Mouse (Mus musculus) midbrain, embryonic 12.5 days (tissue): ENCODE data around the gene Fkbp2. TPM values are rescaled to one million over a fixed set of nuclear protein-coding genes. Genes with fewer than 3 reads are reported as not detected.

ENCODE experiments used
- ATAC-seq: fragments of 200-750 bp; cut with Nextera tagmentation; 2 replicates; pipeline ENCODE4 v1.8.0; 2017; ENCODE audit warnings: low read depth, moderate TSS enrichment, moderate library complexity; ENCODE audit not compliant: low FRiP score
- H3K27ac ChIP-seq: fragments of 300-500 bp; sonication (generic); replicated peaks from 2 replicates; pipeline ENCODE4 v1.5.1; 2016; ENCODE audit warnings: mild to moderate bottlenecking
- H3K27me3 ChIP-seq: fragments of 300-500 bp; sonication (generic); 2 replicates; pipeline ENCODE4 v1.6.1; 2016; ENCODE audit warnings: mild to moderate bottlenecking
- H3K36me3 ChIP-seq: fragments of 300-500 bp; sonication (generic); 2 replicates; pipeline ENCODE4 v1.6.1; 2016
- H3K4me1 ChIP-seq: fragments of 300-500 bp; sonication (generic); 2 replicates; pipeline ENCODE4 v1.6.1; 2016
- H3K4me2 ChIP-seq: fragments of 300-500 bp; sonication (generic); replicated peaks from 2 replicates; pipeline ENCODE4 v1.6.1; 2016; ENCODE audit warnings: mild to moderate bottlenecking, moderate library complexity
- H3K4me3 ChIP-seq: fragments of 300-500 bp; sonication (generic); 2 replicates; pipeline ENCODE4 v1.5.1; 2016; ENCODE audit warnings: mild to moderate bottlenecking
- H3K9ac ChIP-seq: fragments of 300-500 bp; sonication (generic); replicated peaks from 2 replicates; pipeline ENCODE4 v1.6.1; 2016; ENCODE audit warnings: mild to moderate bottlenecking, moderate library complexity
- H3K9me3 ChIP-seq: fragments of 300-500 bp; sonication (generic); 2 replicates; pipeline ENCODE4 v1.6.1; 2016; ENCODE audit warnings: mild to moderate bottlenecking
- WGBS: fragments of 180-500 bp; shearing (Covaris S2); methylation state at CpG from one replicate; pipeline ENCODE4 v1.1.7; 2016; 5-methylcytosine and 5-hydroxymethylcytosine counted together
- polyA plus RNA-seq: library from polyadenylated mRNA; unstranded; fragments of >200 nt; fragmentation: Nextera tagmentation; extraction: Ambion mirVana; gene quantifications from 2 replicates; pipeline ENCODE4 v1.2.1, GENCODE M21; 2016

The Fkbp2 gene
- polyA plus RNA-seq, 1 experiment from 2014 or later = 83.9 TPM

DNA sequence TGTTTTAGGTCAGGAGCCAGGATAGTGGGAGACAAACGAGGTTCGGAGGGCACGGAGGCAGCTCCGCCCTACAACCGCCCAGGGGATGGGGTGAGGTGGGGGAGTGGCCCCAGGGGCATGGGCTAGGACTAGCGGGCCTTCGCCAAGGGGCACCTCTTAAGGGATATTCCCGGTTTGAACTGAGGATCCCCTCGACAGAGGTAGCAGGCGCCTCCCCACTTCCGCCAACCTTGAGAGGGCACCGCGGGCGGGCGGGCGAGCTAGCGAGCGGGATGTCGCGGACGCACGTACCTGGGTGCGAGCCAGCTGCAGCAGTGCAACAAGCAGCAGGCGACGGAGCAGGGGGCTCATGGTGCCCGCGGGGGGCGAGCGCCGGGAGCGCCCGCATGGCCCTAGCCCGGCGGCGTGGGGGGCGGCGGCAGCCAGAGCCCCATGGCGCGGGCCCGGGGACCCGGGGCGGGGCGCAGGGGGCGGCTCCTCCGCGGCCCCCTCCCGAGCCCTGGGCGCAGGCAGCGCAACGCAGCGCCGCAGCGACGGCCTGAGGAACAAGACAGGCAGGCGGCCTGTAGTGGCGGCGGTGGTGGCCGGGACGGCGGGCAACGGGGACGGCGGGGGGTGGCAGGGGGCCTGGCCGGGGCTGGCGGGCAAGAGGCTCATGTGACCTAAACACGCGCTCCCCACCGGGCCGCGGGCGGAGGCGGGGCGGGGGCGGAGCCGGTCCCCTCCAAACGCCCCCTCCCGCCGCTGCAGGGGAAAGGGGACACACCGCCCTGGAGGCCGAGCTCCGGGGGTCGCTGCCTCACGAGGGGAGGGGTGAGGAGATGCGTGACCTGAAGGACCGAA is 7.0 kb upstream of the Fkbp2 start, which contains the start of gene Vegfb:
TSS of gene Vegfb (minus strand) at position 591 of the 843 bp plus-strand sequence.
- peaks cover 28% of the 10 kb centered on the region for H3K36me3 ChIP-seq
- under 1% methylated on average over 80 of the region's 85 CpGs for WGBS
- peak within 1 kb of the TSS; percentile 96 for H3K9ac ChIP-seq
- peak within 1 kb of the TSS; percentile 89 for H3K4me3 ChIP-seq
- H3K27ac ChIP-seq = peak within 1 kb of the TSS; percentile 77
- peak; percentile 63 for ATAC-seq
- H3K9me3 ChIP-seq = no peaks in the 10 kb centered on the region
- H3K27me3 ChIP-seq = no peaks in the 10 kb centered on the region
- H3K4me2 ChIP-seq = peak within 1 kb of the TSS; percentile 98
- peaks cover 31% of the 10 kb centered on the region for H3K4me1 ChIP-seq

DNA sequence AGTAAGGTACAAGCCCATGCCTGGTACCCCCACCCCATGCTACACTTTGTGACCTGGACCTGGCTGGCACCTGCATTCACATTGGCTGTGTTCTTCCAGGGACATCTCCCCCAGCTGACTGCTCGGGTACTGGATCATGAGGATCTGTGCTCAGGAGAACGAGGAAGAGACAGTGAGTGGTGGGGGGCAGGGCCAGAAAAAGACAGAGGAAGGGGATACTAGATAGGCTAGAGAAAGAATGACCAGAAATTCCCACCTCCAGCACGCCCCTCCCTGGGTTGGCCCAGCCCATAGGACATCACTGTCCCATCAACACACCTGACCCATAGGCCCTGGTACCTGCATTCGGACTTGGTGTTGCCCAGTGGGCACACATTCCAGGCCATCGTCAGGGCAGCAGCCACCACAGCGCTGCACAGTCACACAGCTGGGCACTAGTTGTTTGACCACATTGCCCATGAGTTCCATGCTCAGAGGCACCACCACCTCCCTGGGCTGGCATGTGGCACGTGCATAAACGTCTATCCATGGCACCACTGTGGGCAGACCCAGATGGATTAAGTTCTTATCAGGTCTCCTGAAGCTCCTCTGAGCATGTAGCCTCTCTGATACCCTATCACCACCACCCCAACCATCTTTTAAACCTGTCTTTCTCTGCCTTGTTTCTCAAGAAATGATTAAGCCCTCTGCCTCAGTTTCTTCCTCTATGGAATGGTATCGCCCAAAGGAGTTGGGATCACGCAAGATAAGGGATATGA is 5.8 kb upstream of the Fkbp2 start:
- H3K9me3 ChIP-seq = no peaks in the 10 kb centered on the region
- no peak overlapping the region for H3K27ac ChIP-seq
- no peak for ATAC-seq
- peak overlapping the region; percentile 89 for H3K4me3 ChIP-seq
- peak overlapping the region; percentile 96; the same call in 1 of the 2 replicates for H3K9ac ChIP-seq
- 78% methylated on average over 10 of the region's 10 CpGs for WGBS
- peaks cover 25% of the 10 kb centered on the region for H3K4me1 ChIP-seq
- H3K4me2 ChIP-seq = peak overlapping the region; percentile 98
- H3K36me3 ChIP-seq = peaks cover 30% of the 10 kb centered on the region
- H3K27me3 ChIP-seq = no peaks in the 10 kb centered on the region

DNA sequence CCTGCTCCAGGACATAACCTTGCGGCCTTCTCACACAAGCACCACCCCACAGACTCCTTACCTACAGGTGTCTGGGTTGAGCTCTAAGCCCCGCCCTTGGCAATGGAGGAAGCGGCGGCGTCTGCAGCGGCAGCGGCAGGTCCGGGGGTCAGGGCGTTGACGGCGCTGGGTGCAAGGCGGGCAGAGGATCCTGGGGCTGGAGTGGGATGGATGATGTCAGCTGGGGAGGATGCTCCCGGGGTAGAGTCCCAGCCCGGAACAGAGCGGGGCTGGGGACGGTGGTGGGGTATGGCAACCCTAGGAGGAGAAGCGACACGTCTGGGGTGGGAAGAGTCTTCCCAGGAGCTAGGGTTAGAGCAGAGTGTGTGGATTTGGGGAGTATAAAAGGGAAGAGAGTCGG is 5.0 kb upstream of the Fkbp2 start:
- WGBS = 86% methylated on average over 19 of the region's 19 CpGs
- Histone ChIP-seq H3K9me3 (no peaks in the 10 kb centered on the region), H3K27ac (no peak overlapping the region), H3K27me3 (no peaks in the 10 kb centered on the region), H3K4me1 (peaks cover 30% of the 10 kb centered on the region), H3K9ac (no peak overlapping the region), H3K4me3 (no peak overlapping the region), H3K36me3 (peaks cover 30% of the 10 kb centered on the region), H3K4me2 (no peak overlapping the region)
- ATAC-seq = no peak

GRCm38 (mm10) chr19:6983621-6984020 is 3.3 kb upstream of the Fkbp2 start:
- peaks cover 28% of the 10 kb centered on the region for H3K36me3 ChIP-seq
- WGBS = 66% methylated on average over 5 of the region's 5 CpGs
- no peak for ATAC-seq
- no peak overlapping the region for H3K9ac ChIP-seq
- no peak overlapping the region for H3K27ac ChIP-seq
- no peak overlapping the region for H3K4me3 ChIP-seq
- no peaks in the 10 kb centered on the region for H3K27me3 ChIP-seq
- peaks cover 39% of the 10 kb centered on the region for H3K4me1 ChIP-seq
- H3K9me3 ChIP-seq = no peaks in the 10 kb centered on the region
- no peak overlapping the region for H3K4me2 ChIP-seq

DNA sequence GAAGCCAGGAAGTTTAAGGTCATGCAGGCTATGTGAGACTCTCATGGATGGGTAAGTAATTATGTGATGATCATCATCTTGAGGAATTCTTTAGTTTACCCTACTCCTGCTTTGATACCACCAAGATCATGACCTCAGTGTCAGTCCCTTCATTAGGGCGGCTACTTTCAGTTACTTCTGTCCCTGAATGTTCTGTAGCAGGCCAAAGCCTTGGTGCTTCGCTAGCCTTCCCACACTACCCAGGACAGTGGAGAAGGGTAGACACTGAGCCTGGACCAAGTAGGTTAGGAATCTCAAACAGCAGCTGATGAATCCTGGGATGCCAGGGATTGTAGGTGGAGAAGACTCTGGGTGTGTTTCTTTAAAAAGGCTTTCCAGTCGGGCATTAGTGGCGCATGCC is 1.2 kb upstream of the Fkbp2 start:
- 0 out of 2 replicates have a peak overlapping the region, but pooled peaks have one; percentile 74 for H3K4me2 ChIP-seq
- peaks cover 46% of the 10 kb centered on the region for H3K36me3 ChIP-seq
- H3K4me1 ChIP-seq = peaks cover 43% of the 10 kb centered on the region
- no peak overlapping the region for H3K9ac ChIP-seq
- no peaks in the 10 kb centered on the region for H3K9me3 ChIP-seq
- ATAC-seq = no peak
- no peak overlapping the region for H3K27ac ChIP-seq
- WGBS = 92% methylated on average over 4 of the region's 4 CpGs
- no peaks in the 10 kb centered on the region for H3K27me3 ChIP-seq
- H3K4me3 ChIP-seq = no peak overlapping the region

- Histone ChIP-seq H3K4me3 (peak overlapping the region; percentile 74), H3K4me1 (peaks cover 46% of the 10 kb centered on the region), H3K27me3 (no peaks in the 10 kb centered on the region), H3K4me2 (peak overlapping the region; percentile 74), H3K9ac (peak overlapping the region; percentile 69), H3K9me3 (no peaks in the 10 kb centered on the region), H3K27ac (peak overlapping the region; percentile 95), H3K36me3 (peaks cover 38% of the 10 kb centered on the region)
- peak; percentile 86 for ATAC-seq
- 1% methylated on average over 58 of the region's 59 CpGs for WGBS
These were observed 568 bp downstream of the Fkbp2 start for GRCm38 (mm10) chr19:6979486-6980380.

DNA sequence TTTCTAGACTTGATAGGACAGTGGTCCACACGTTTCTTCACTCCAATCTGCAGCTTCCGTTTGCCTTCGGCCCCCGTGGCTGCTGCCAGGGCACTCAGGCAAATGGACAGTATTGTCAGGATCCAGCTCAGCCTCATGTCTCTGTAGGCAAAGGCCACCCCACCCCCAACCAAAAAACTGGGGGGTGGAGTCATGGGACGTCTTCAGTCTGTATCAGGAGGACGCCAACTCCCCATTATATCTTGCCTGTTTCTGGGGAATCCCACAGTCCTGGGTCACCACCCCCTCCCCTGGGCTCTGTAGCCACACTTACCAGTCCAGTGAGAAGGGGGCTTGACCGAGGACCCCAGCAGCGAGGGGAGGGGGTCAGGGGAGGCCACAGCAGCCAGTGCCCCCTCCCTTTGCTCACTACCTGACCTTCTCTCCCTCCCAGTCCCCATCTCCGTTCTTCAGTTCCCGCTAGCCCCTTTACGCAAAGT is 1.3 kb downstream of the Fkbp2 start:
- WGBS = 13% methylated on average over 11 of the region's 11 CpGs
- Histone ChIP-seq H3K4me3 (peak overlapping the region; percentile 74), H3K36me3 (peaks cover 36% of the 10 kb centered on the region), H3K4me1 (peaks cover 47% of the 10 kb centered on the region), H3K9me3 (no peaks in the 10 kb centered on the region), H3K9ac (peak overlapping the region; percentile 68), H3K4me2 (peak overlapping the region; percentile 74), H3K27ac (peak overlapping the region; percentile 95), H3K27me3 (no peaks in the 10 kb centered on the region)
- no peak for ATAC-seq

DNA sequence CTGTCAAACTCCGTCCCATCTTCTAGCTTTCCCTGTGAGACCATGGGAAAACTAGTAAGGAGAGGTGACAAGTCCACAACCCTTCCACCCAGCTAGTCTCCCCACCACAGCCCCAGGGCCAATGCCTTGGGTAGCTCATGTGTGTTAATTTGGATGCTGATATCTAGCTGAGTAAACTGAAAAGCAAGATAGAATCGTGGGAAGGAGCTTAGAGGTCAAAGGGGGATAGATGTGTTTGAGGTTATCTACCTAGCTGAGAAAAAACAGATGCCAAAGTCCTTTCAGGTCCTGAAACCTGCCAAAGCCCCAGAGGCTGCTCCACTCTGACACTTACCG is 1.7 kb downstream of the Fkbp2 start:
- Histone ChIP-seq H3K27me3 (no peaks in the 10 kb centered on the region), H3K4me3 (peak overlapping the region; percentile 74), H3K4me1 (peaks cover 48% of the 10 kb centered on the region), H3K4me2 (peak overlapping the region; percentile 74), H3K9me3 (no peaks in the 10 kb centered on the region), H3K27ac (peak overlapping the region; percentile 95), H3K9ac (peak overlapping the region; percentile 68), H3K36me3 (peaks cover 32% of the 10 kb centered on the region)
- 45% methylated on average over 3 of the region's 3 CpGs for WGBS
- ATAC-seq = no peak

- Histone ChIP-seq H3K4me2 (peak overlapping the region; percentile 74), H3K36me3 (peaks cover 28% of the 10 kb centered on the region), H3K4me1 (peaks cover 51% of the 10 kb centered on the region), H3K4me3 (peak overlapping the region; percentile 74), H3K9me3 (no peaks in the 10 kb centered on the region), H3K27ac (peak overlapping the region; percentile 95), H3K27me3 (0 out of 2 replicates have a peak, but pooled peaks cover 2% of the 10 kb centered on the region), H3K9ac (peak overlapping the region; percentile 68)
- 85% methylated on average over 13 of the region's 13 CpGs for WGBS
- no peak for ATAC-seq
These were observed 2.3 kb downstream of the Fkbp2 start for GRCm38 (mm10) chr19:6977759-6978638.

- Histone ChIP-seq H3K27ac (peak within 1 kb of the TSS; percentile 95), H3K36me3 (peaks cover 19% of the 10 kb centered on the region), H3K4me1 (peaks cover 47% of the 10 kb centered on the region), H3K4me2 (peak within 1 kb of the TSS; percentile 94), H3K4me3 (peak within 1 kb of the TSS; percentile 78), H3K9ac (peak within 1 kb of the TSS; percentile 92), H3K27me3 (peaks cover 23% of the 10 kb centered on the region), H3K9me3 (no peaks in the 10 kb centered on the region)
- ATAC-seq = no peak
- WGBS = under 1% methylated on average over 16 of the region's 16 CpGs
These were observed 4.5 kb downstream of the Fkbp2 start, which contains the start of gene Plcb3 for GRCm38 (mm10) chr19:6975537-6976521. Gene Plcb3, minus strand, starts transcription at chr19:6976470.
